Mouse (Mus musculus) heart, postnatal 0 days (tissue): ENCODE results near the gene Aoc3. TPM values are rescaled to one million over a fixed set of nuclear protein-coding genes. Genes with fewer than 3 reads are reported as not detected.

Source experiments
- ATAC-seq: fragments of 200-750 bp; cut with Nextera tagmentation; 2 replicates; pipeline ENCODE4 v1.8.0; 2017; ENCODE audit warnings: low read depth, moderate number of reproducible peaks, moderate library complexity; ENCODE audit not compliant: insufficient read depth
- DNase-seq: peaks from one replicate; pipeline ENCODE4 v3.0.0-alpha.2; 2016; ENCODE audit warnings: low spot score
- H3K27ac ChIP-seq: fragments of 300-500 bp; sonication (generic); 2 replicates; pipeline ENCODE4 v1.5.1; 2014; ENCODE audit warnings: low read depth, mild to moderate bottlenecking
- H3K27me3 ChIP-seq: fragments of 300-500 bp; sonication (generic); 2 replicates; pipeline ENCODE4 v1.6.1; 2014; ENCODE audit warnings: low read length, mixed read lengths; ENCODE audit not compliant: control insufficient read depth, insufficient read depth
- H3K36me3 ChIP-seq: fragments of 300-500 bp; sonication (generic); replicated peaks from 2 replicates; pipeline ENCODE4 v1.6.1; 2014; ENCODE audit warnings: low read length, mixed read lengths; ENCODE audit not compliant: control insufficient read depth, insufficient read depth
- H3K4me1 ChIP-seq: fragments of 300-500 bp; sonication (generic); 2 replicates; pipeline ENCODE4 v1.6.1; 2014; ENCODE audit warnings: antibody characterized with exemption; ENCODE audit not compliant: control insufficient read depth, insufficient read depth
- H3K4me2 ChIP-seq: fragments of 300-500 bp; sonication (generic); 2 replicates; pipeline ENCODE4 v1.6.1; 2014; ENCODE audit warnings: low read depth, mild to moderate bottlenecking, low read length, moderate library complexity
- H3K4me3 ChIP-seq: fragments of 300-500 bp; sonication (generic); 2 replicates; pipeline ENCODE4 v1.5.1; 2014; ENCODE audit warnings: low read depth, low read length
- H3K9ac ChIP-seq: fragments of 300-500 bp; sonication (generic); replicated peaks from 2 replicates; pipeline ENCODE4 v1.6.1; 2014; ENCODE audit warnings: low read depth, low read length, mixed read lengths
- H3K9me3 ChIP-seq: fragments of 300-500 bp; sonication (generic); replicated peaks from 2 replicates; pipeline ENCODE4 v1.6.1; 2016; ENCODE audit warnings: low read length; ENCODE audit not compliant: control insufficient read depth
- CTCF ChIP-seq: IDR thresholded peaks from 2 replicates; pipeline ENCODE4 v1.5.1; 2016; ENCODE audit warnings: antibody characterized with exemption, control low read depth, low read depth
- EP300 ChIP-seq: IDR thresholded peaks from 2 replicates; pipeline ENCODE4 v1.6.1; 2016; ENCODE audit warnings: antibody characterized with exemption, low read depth
- WGBS: fragments of 180-500 bp; shearing (Covaris S2); extraction: QIAGEN DNeasy Blood & Tissue Kit; methylation state at CpG from one replicate; pipeline ENCODE4 v1.1.7; 2014; 5-methylcytosine and 5-hydroxymethylcytosine counted together
- polyA plus RNA-seq: library from polyadenylated mRNA; unstranded; fragments of >200 nt; fragmentation: Nextera tagmentation; extraction: Ambion mirVana; gene quantifications from 2 replicates; pipeline ENCODE4 v1.2.1, GENCODE M21; 2015
- total RNA-seq: library from RNA; depleted of rRNA; stranded (reverse); fragments of >200 nt; gene quantifications from 2 replicates; pipeline ENCODE4 v1.2.3, GENCODE M21; 2014; ENCODE audit warnings: low replicate concordance

Gene Aoc3
- total and polyA plus RNA-seq, 2 experiments from 2014 or later: 2.5 to 23.9 TPM

GRCm38 (mm10) chr11:101338123-101338760, 7.8 kb downstream of the Aoc3 start:
- Histone ChIP-seq H3K27ac (no peak overlapping the region), H3K9ac (no peak overlapping the region), H3K4me3 (peak overlapping the region; percentile 9; the same call in 1 of the 2 replicates), H3K27me3 (no peaks in the 10 kb centered on the region), H3K36me3 (no peaks in the 10 kb centered on the region), H3K4me1 (peaks cover 7% of the 10 kb centered on the region; the same call in 1 of the 2 replicates), H3K9me3 (no peaks in the 10 kb centered on the region), H3K4me2 (peak overlapping the region; percentile 41)
- ATAC-seq: peak; percentile 73
- WGBS: 9% methylated on average over 9 of the region's 9 CpGs
- TF ChIP-seq EP300: no peak
- TF ChIP-seq CTCF: no peak
- peak; percentile 58 for DNase-seq

- DNase-seq: no peak
- no peak overlapping the region for H3K27ac ChIP-seq
- H3K9ac ChIP-seq: no peak overlapping the region
- TF ChIP-seq CTCF: no peak
- TF ChIP-seq EP300: no peak
- H3K4me2 ChIP-seq: no peak overlapping the region
- WGBS: 73% methylated on average over 10 of the region's 10 CpGs
- ATAC-seq: no peak
- H3K4me3 ChIP-seq: no peak overlapping the region
- H3K36me3 ChIP-seq: no peaks in the 10 kb centered on the region
- no peaks in the 10 kb centered on the region for H3K9me3 ChIP-seq
- H3K27me3 ChIP-seq: no peaks in the 10 kb centered on the region
- H3K4me1 ChIP-seq: no peaks in the 10 kb centered on the region
Observed at GRCm38 (mm10) chr11:101347083-101347775, 16.8 kb downstream of the Aoc3 start.

- H3K4me1 ChIP-seq: no peaks in the 10 kb centered on the region
- no peak for ATAC-seq
Observed at GRCm38 (mm10) chr11:101348774-101349173, 18.4 kb downstream of the Aoc3 start.

GRCm38 (mm10) chr11:101349216-101349615, 18.8 kb downstream of the Aoc3 start:
- H3K9me3 ChIP-seq: no peaks in the 10 kb centered on the region
- H3K27me3 ChIP-seq: no peaks in the 10 kb centered on the region
- no peak overlapping the region for H3K27ac ChIP-seq
- 49% methylated on average over 3 of the region's 3 CpGs for WGBS
- TF ChIP-seq CTCF (no peak), EP300 (no peak)
- DNase-seq: no peak
- no peak overlapping the region for H3K4me3 ChIP-seq
- H3K36me3 ChIP-seq: no peaks in the 10 kb centered on the region
- no peak overlapping the region for H3K4me2 ChIP-seq
- H3K4me1 ChIP-seq: no peaks in the 10 kb centered on the region
- H3K9ac ChIP-seq: no peak overlapping the region
- no peak for ATAC-seq

More at GRCm38 (mm10) chr11:101348774-101349173, 18.4 kb downstream of the Aoc3 start:
- TF ChIP-seq EP300: no peak
- TF ChIP-seq CTCF: no peak
- no peak overlapping the region for H3K9ac ChIP-seq
- H3K27me3 ChIP-seq: no peaks in the 10 kb centered on the region
- no peak for DNase-seq
- H3K9me3 ChIP-seq: no peaks in the 10 kb centered on the region
- H3K4me2 ChIP-seq: no peak overlapping the region
- H3K36me3 ChIP-seq: no peaks in the 10 kb centered on the region
- 64% methylated on average over 7 of the region's 7 CpGs for WGBS
- no peak overlapping the region for H3K27ac ChIP-seq
- no peak overlapping the region for H3K4me3 ChIP-seq

- Histone ChIP-seq H3K4me3 (no peak overlapping the region), H3K4me2 (no peak overlapping the region), H3K36me3 (no peaks in the 10 kb centered on the region), H3K27ac (no peak overlapping the region), H3K27me3 (no peaks in the 10 kb centered on the region), H3K9me3 (no peaks in the 10 kb centered on the region), H3K9ac (no peak overlapping the region), H3K4me1 (no peaks in the 10 kb centered on the region)
- ATAC-seq (no peak), DNase-seq (no peak)
- 57% methylated on average over 11 of the region's 11 CpGs for WGBS
- TF ChIP-seq EP300: no peak
- no peak for TF ChIP-seq CTCF
Observed at GRCm38 (mm10) chr11:101351100-101351720, 20.8 kb downstream of the Aoc3 start.
